Mouse (Mus musculus) embryonic facial prominence, embryonic 15.5 days (tissue): ENCODE results near the gene Golt1a. TPM values are rescaled to one million over a fixed set of nuclear protein-coding genes. Genes with fewer than 3 reads are reported as not detected.

Experiments
- ATAC-seq: fragments of 200-750 bp; cut with Nextera tagmentation; 2 replicates; pipeline ENCODE4 v1.8.0; 2017; ENCODE audit warnings: low read depth, moderate TSS enrichment; ENCODE audit not compliant: insufficient number of reproducible peaks, low FRiP score, low TSS enrichment
- H3K27ac ChIP-seq: fragments of 300-500 bp; sonication (generic); replicated peaks from 2 replicates; pipeline ENCODE4 v1.5.1; 2015; ENCODE audit warnings: mild to moderate bottlenecking, inconsistent platforms
- H3K27me3 ChIP-seq: fragments of 300-500 bp; sonication (generic); 2 replicates; pipeline ENCODE4 v1.6.1; 2015; ENCODE audit warnings: inconsistent platforms
- H3K36me3 ChIP-seq: fragments of 300-500 bp; sonication (generic); 2 replicates; pipeline ENCODE4 v1.6.1; 2015; ENCODE audit warnings: mild to moderate bottlenecking, inconsistent platforms
- H3K4me1 ChIP-seq: fragments of 300-500 bp; sonication (generic); 2 replicates; pipeline ENCODE4 v1.6.1; 2015; ENCODE audit warnings: inconsistent platforms
- H3K4me2 ChIP-seq: fragments of 300-500 bp; sonication (generic); replicated peaks from 2 replicates; pipeline ENCODE4 v1.6.1; 2015; ENCODE audit warnings: mild to moderate bottlenecking, inconsistent platforms
- H3K4me3 ChIP-seq: fragments of 300-500 bp; sonication (generic); replicated peaks from 2 replicates; pipeline ENCODE4 v1.5.1; 2015; ENCODE audit warnings: mild to moderate bottlenecking, inconsistent platforms
- H3K9ac ChIP-seq: fragments of 300-500 bp; sonication (generic); 2 replicates; pipeline ENCODE4 v1.6.1; 2015; ENCODE audit warnings: inconsistent platforms
- H3K9me3 ChIP-seq: fragments of 300-500 bp; sonication (generic); replicated peaks from 2 replicates; pipeline ENCODE4 v1.6.1; 2016; ENCODE audit warnings: inconsistent platforms
- WGBS: fragments of 180-500 bp; shearing (Covaris S2); methylation state at CpG from one replicate; pipeline ENCODE4 v1.1.7; 2015; 5-methylcytosine and 5-hydroxymethylcytosine counted together
- polyA plus RNA-seq: library from polyadenylated mRNA; unstranded; fragments of >200 nt; fragmentation: Nextera tagmentation; extraction: Ambion mirVana; gene quantifications from 2 replicates; pipeline ENCODE4 v1.2.1, GENCODE M21; 2015

Golt1a gene
- polyA plus RNA-seq, 1 experiment from 2014 or later, result 0.48 TPM

DNA sequence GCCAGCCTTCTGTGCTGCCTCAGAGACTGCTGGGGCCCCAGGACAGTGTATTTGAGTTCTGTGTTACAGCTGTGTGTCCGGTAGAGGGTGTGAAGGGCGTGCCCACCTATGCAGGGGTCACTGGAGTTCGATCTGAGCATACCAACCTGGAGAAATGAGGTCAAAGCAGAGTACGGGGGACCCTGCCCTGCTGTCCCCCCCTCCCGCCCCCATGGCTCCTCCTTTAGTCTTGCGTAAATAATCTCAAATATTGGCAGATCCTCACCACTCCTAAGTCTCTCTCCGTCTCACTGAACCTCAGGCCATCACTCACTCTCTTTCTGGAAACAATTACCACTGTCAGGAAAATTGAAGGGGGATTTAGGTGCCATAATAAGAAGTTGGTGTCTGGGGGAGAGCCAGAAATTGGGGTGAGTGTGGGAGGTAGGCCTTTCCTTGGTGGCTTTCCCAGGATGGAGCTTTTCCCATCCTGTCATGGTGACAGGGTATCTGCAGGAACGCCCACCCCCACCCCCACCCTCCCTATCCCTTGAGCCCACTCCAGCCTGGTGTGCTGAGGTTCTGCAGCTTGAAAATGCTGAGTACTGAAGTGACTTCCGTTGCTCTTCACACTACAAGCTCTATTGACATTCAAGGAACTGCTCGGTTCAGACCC is 57.5 kb downstream of the Golt1a start:
- no peaks in the 10 kb centered on the region for H3K36me3 ChIP-seq
- WGBS, result 39% methylated on average over 10 of the region's 10 CpGs
- H3K9ac ChIP-seq, result no peak overlapping the region
- peaks cover 21% of the 10 kb centered on the region for H3K27me3 ChIP-seq
- no peak for ATAC-seq
- 0 out of 2 replicates have a peak overlapping the region, but pooled peaks have one; percentile 4 for H3K4me2 ChIP-seq
- H3K27ac ChIP-seq, result peak overlapping the region; percentile 25; the same call in 1 of the 2 replicates
- H3K9me3 ChIP-seq, result no peaks in the 10 kb centered on the region
- peaks cover 34% of the 10 kb centered on the region for H3K4me1 ChIP-seq
- H3K4me3 ChIP-seq, result no peak overlapping the region

DNA sequence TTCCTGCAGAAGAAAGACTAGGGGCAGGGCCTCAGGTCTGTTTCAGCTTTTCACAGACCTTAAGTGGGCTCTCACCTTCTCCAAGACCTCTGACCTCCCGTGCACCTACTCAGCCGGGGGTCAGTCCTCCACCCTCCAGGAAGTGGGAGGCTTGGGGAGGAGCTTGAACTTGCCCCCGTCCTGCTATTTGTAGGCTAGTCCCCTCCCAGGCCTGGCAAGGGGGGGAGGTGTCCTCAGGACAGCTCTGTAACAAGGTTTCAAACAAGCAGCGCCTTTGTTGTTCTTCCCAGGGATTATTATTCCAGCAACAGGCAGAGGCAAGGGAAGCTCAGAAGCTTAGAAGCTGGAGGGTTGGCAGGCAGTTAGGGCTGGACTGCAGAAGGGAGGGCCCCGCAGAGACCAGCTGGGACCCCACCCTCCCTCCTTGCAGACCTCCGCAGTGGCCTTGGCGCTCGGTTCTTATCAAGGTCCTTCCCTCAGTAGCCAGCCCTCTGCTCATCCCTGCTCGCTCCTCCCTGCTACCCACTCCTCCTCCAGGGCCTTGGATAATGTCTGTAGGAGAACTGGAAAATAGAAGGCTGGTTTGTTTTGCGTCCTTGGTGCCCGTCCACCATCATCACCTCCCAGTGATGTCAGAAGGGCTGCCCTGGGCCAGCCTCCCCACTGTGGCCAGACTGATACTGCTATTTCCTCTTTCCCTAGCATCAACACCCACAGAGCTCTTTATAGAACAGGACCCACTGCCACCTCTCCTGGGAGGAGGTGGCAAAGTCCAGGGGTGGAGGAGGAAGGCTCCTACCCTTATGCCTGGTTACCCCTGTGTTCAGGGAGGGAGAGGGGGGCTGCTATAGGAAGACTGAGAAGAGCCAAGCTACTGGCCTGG is 58.2 kb downstream of the Golt1a start:
- Histone ChIP-seq H3K9me3 (no peaks in the 10 kb centered on the region), H3K9ac (no peak overlapping the region), H3K4me1 (peaks cover 34% of the 10 kb centered on the region), H3K4me3 (no peak overlapping the region), H3K27ac (peak overlapping the region; percentile 25; the same call in 1 of the 2 replicates), H3K4me2 (0 out of 2 replicates have a peak overlapping the region, but pooled peaks have one; percentile 4), H3K27me3 (peaks cover 21% of the 10 kb centered on the region), H3K36me3 (no peaks in the 10 kb centered on the region)
- ATAC-seq, result no peak
- 16% methylated on average over 11 of the region's 11 CpGs for WGBS

DNA sequence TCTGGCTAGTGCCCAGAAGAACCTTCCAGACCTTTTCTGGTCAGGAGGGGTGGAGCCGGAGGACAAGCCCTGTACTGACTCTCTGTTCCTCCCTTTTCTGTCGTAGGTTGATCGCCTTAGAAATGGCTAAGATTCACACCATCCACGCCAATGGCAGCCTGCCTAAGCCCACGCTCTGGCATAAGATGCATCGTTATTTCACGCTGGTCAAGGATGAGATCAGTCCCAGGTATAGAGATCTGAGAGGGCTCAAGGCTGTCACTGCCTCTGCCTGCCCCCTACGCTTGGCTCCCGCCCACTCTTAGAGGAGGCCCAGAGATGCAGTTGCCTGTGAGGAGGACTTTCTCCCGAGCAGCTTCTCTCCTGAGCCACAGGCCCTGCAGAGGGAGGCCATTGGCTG is 59.0 kb downstream of the Golt1a start:
- H3K4me1 ChIP-seq, result peaks cover 32% of the 10 kb centered on the region
- H3K4me2 ChIP-seq, result no peak overlapping the region
- ATAC-seq, result no peak
- peaks cover 20% of the 10 kb centered on the region for H3K27me3 ChIP-seq
- H3K36me3 ChIP-seq, result no peaks in the 10 kb centered on the region
- H3K27ac ChIP-seq, result no peak overlapping the region
- 60% methylated on average over 10 of the region's 10 CpGs for WGBS
- no peaks in the 10 kb centered on the region for H3K9me3 ChIP-seq
- no peak overlapping the region for H3K9ac ChIP-seq
- no peak overlapping the region for H3K4me3 ChIP-seq

DNA sequence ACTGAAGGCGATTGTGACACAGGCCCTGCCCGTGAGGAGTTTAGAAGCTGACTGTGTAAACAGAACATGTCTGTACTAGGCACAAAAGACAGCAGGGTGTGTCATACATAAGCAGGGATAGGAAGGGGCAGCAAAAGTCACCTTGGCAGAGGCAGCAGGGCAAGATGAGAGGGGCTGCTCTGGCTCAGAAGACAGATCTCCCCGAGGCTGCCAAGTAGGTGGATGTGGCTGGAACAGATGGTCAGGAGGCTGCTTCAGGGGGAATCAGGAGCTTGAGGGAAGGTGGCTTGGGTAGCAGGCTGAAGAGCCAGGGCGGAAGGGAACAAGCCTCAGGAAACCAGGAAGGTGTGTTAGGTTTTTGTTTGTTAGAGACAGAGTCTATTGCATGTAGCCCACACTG is 60.8 kb downstream of the Golt1a start:
- H3K27ac ChIP-seq, result 0 out of 2 replicates have a peak overlapping the region, but pooled peaks have one; percentile 22
- WGBS, result 63% methylated on average over 4 of the region's 4 CpGs

DNA sequence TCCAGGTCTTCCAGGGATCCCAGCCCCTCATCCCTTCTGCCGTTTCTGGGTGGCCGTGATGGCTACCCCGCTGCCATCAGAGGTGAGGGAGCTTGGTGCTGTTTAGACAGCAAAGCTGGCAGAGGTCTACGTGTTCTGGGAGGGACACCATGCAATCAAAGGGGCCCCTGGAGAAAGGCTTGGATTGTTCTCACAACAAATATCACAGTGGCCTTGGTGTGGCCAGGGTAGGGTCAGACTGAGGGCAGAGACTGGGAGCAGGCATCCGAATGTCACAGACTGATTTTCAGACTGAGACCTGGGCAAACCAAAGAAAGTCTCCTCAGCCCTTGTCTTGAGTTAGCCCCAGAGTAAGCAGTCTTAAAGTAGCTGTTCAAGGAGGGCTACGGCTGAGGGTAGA is 61.8 kb downstream of the Golt1a start:
- ATAC-seq, result no peak
- H3K4me3 ChIP-seq, result no peak overlapping the region
- H3K9ac ChIP-seq, result no peak overlapping the region
- WGBS, result 79% methylated on average over 6 of the region's 6 CpGs
- H3K27me3 ChIP-seq, result peaks cover 1% of the 10 kb centered on the region; the same call in 1 of the 2 replicates
- peaks cover 24% of the 10 kb centered on the region for H3K4me1 ChIP-seq
- H3K4me2 ChIP-seq, result no peak overlapping the region
- no peaks in the 10 kb centered on the region for H3K9me3 ChIP-seq
- H3K27ac ChIP-seq, result no peak overlapping the region
- no peaks in the 10 kb centered on the region for H3K36me3 ChIP-seq

More for the DNA sequence above, 60.8 kb downstream of the Golt1a start:
- H3K4me3 ChIP-seq, result no peak overlapping the region
- H3K36me3 ChIP-seq, result no peaks in the 10 kb centered on the region
- peaks cover 5% of the 10 kb centered on the region for H3K27me3 ChIP-seq
- no peak overlapping the region for H3K9ac ChIP-seq
- H3K4me1 ChIP-seq, result peaks cover 24% of the 10 kb centered on the region
- H3K4me2 ChIP-seq, result no peak overlapping the region
- H3K9me3 ChIP-seq, result no peaks in the 10 kb centered on the region
- ATAC-seq, result no peak

DNA sequence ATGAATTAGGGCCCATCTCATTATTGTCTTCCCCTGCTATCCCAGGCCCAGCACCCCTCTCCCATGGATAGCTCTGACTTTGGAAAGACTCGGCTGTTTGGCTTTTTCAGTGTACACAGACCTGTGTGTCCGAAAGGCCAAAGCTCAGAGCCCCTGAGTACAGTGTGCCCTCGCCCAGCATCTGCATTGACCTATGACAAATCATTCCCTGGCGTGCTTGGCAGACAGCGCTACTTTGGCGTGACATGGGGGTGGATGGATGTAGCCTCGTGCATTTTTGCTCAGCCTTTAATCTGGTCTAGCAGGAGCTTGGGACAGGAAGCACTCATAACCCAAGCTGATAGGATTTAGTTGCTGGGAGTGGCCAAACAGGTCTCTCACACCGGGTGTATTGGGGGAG is 62.5 kb downstream of the Golt1a start:
- 63% methylated on average over 8 of the region's 8 CpGs for WGBS
- no peak overlapping the region for H3K9ac ChIP-seq
- H3K4me2 ChIP-seq, result no peak overlapping the region

More for the DNA sequence above, 62.5 kb downstream of the Golt1a start:
- H3K4me3 ChIP-seq, result no peak overlapping the region
- ATAC-seq, result no peak
- H3K27me3 ChIP-seq, result no peaks in the 10 kb centered on the region
- peaks cover 20% of the 10 kb centered on the region for H3K4me1 ChIP-seq
- H3K9me3 ChIP-seq, result no peaks in the 10 kb centered on the region
- no peaks in the 10 kb centered on the region for H3K36me3 ChIP-seq
- H3K27ac ChIP-seq, result no peak overlapping the region

Other genes starting within 250 kb of the Golt1a start
- gene Ppp1r15b, start 178.7 kb upstream of the Golt1a start, polyA plus RNA-seq, result 34.8 and 35.6 TPM in 2 replicates
- 7.2 and 7.8 TPM in 2 replicates for gene Plekha6, start 145.6 kb upstream of the Golt1a start, polyA plus RNA-seq
- gene Kiss1, start 12.1 kb downstream of the Golt1a start, polyA plus RNA-seq, result 0.49 TPM in 1 of 2 replicates, not detected in the other
- gene Ren1, start 40.7 kb downstream of the Golt1a start, polyA plus RNA-seq, result 0.16 and 0.24 TPM in 2 replicates
- gene Etnk2, start 53.8 kb downstream of the Golt1a start, polyA plus RNA-seq, result 6.2 and 6.5 TPM in 2 replicates
- gene Sox13, start 114.6 kb downstream of the Golt1a start, polyA plus RNA-seq, result 5.8 and 6.1 TPM in 2 replicates